Mouse (Mus musculus) embryo, embryonic 11 days (tissue): ENCODE results near the gene Slc25a44.
"Not testable (repeated sequence)": the region's sequence is repeated elsewhere in the genome, so short reads cannot be mapped to it uniquely, and the experiment has no call there.

Experiments
- DNase-seq: peaks from one replicate; pipeline ENCODE4 v3.0.0-alpha.2; 2015

Gene Slc25a44

DNA sequence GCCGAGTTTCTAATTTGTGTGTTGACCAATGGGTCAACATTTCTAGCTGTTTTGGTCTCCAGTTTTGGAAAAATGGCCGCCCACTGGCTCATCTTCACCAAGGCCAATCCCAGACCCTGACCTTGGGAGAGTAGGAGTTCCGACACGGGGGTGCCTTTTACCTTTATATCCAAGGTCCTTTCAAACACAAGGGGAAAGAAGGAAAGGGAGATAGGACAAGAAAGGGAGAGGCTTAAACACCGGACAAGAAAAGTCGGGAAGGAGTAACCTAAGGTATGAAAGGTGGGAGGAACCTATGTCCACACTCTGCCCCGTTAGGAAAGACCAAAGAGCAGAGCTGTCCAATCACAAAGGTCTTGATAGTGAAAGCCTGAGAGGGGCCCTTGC, 14.3 kb downstream of the Slc25a44 start:
- peak; percentile 48 for DNase-seq

DNA sequence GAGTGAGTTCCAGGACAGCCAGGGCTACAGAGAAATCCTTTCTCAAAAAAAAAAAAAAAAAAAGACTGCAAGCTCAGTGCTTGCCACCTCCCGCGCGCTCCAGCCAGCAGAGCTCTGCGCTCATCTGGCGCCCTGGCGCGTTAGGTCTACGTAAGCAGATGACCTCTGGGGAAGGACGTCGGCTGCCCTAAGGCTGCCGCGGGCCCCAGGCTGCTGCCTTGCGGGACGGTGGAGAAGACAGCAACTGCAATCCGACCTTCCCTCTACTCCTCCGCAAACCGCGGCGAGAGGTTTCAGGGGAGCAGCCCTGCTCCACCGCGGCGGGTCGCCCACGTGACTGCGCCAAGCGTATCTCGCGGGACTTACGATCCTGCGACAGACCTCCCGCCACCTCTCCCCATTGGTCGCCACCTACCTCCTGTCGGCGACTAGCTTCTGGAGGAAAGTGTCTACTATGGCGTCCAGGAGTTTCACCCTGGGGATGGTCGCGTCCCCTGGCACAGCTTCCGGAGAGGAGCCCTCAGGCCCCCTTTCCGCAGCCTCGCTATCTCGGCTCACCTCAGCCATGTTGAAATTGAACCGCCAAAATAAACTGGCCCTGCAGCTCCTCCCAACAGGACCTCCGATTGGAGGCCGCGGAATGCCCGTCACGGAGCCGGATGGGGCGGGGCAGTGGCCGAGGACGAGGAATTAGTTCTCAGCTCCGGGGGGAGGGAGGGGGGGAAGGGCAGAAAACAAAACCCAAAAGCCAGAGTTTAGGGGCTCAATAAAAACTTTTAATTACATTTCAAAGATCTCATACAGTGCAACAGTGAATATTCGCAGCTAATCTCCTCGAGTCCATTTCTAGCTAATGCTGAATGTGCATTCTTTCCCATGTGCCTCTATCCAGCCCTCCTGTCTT, 14.9 kb downstream of the Slc25a44 start, which contains the start of gene Pmf1:
TSS of gene Pmf1 (minus strand) at position 591 of the 904 bp plus-strand sequence.
- peak; percentile 95 for DNase-seq

DNA sequence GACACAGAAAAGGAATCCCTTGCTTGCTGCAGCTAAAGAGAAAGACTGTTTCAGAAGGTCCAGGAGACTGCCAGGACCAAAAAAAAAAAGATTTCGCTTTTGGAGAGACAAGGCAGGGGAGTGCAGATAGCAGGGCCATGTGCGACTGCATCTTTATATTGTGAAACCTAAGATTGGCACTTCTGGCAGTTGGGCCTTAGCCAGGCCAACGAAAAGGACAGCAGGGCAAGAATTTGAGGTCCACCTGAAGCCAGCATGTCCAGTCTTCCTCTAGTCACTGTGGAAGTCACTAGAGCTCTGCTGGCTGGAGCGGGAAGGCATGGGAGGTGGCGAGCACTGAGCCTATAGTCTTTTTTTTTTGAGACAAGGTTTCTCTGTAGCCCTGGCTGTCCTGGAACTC, 16.0 kb downstream of the Slc25a44 start:
- DNase-seq, result no peak

DNA sequence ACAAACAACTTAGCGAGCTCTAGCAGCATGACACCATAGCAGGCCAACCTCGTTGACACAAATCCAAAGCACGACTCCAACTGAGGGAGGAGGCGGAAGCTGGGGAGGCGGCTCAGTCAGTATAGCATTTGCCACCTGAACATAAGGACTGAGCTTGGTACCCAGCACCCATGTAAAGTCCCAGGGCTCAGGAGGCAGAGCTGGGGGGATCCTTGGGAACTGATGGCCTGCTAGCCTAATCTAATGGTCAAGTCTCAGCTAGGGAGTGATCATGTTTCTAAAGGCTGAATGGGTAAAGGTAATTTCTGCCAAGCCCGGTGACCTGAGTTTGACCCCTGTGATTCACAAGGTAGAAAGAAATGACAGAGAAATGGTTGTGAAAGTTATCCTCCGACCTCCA, 17.4 kb downstream of the Slc25a44 start:
- no peak for DNase-seq

DNA sequence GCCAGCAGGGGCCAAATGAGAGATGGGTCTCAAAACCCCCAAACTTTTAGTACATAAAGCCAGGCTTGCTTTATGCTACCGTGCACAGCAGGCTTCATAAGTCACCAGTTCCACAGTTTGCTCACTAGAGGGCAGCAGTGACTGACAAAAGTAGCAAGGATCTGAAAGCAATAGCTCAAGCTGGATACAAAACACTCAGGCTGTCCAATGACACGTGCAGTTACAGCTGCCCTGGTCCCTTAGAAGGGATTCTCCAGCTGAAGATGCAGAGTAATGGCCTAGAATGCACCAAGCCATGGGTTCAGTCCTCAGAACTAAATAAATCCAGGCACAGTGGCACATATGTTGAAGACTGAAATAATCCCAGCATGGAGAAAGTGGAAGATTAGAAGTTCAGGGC, 17.8 kb downstream of the Slc25a44 start:
- peak; percentile 88 for DNase-seq

DNA sequence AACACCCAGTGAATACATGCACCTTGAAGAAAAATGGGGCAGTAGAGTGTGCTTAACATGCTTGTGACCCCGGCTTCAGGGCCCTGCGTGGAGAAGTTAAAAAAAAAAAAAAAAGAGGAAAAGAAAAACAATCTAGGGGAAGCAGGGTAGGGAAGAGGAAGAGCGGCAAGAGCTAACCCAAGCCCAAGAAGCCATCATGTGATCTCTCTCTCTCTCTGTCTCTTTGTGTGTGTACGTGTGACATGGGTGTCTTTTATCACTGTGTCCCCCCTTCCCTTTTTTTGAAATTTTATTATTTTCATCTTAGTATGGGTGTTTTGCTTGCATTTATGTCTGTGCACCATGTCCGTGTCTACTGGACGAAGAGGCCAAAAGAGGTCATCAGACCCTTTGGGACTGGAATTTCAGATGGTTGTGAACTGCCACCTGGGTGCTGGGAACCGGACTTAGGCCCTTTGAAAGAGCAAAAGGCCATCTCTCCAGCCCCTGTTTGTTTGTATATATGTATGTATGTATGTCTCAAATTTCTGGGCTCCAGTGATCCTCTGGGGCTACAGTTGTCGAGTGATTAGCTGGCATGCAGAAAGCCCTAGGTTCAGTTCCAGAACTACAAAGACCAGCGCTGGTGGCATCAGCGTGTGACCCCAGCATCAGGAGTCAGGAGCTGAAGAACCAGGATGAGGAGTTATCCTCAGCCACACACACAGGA, 21.3 kb downstream of the Slc25a44 start:
- DNase-seq, result no peak

DNA sequence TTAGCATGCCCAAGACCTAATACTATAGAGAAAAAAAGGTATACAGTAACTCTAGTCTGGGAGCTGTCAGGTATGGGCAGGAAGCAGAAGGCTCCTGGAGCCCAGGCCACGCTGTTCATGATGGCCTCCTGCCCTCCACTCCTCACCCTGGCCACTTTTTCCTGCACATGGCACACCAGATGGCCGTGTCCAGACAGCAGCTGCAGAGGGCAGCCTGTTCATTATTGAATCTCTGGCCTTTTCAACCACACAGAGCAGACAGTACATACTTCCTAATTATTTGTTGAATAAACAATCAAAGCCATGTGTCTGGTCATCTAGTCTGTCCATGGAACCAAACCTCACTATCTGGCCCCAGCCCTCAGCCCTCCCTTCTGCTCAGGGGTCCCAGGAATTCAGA, 26.3 kb downstream of the Slc25a44 start:
- no peak for DNase-seq

DNA sequence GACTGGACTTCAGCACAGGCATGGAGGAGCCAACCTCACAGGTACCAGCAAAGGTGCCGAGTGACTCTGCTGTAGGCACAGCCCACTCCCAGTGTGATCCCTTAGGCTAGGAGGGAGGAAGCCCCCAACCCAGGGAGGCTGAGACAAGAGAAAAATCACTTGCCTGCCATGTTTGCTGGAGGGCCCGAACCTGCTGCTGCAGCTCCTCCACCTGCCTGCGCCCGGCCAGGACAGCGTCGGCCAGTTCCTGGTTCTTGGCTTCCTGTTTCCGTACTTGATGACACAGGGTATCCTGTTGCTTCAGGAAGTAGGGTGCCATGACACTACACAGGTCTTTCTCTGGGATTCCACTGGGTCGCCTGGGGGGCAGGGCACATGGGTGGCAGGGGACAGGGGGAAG, 29.2 kb downstream of the Slc25a44 start:
- DNase-seq, result no peak

DNA sequence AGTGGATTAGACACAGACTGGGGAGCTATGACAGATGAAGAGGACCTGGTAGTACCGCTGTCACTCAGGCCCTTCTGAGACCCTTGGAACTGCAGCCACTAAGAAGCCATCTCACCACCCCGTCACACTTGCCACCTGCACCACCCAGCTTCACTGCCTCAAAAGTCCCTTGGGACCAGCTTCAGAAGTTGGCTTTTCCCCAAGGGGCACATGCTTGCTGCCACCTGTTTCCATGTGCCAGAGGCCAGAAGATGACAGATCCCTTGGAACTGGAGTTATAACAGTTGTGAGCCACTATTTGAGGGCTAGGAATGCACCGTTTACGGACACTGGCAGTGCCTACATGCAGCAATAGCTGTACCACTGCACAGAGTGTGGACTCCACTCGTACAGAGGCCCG, 29.7 kb downstream of the Slc25a44 start:
- DNase-seq, result no peak

DNA sequence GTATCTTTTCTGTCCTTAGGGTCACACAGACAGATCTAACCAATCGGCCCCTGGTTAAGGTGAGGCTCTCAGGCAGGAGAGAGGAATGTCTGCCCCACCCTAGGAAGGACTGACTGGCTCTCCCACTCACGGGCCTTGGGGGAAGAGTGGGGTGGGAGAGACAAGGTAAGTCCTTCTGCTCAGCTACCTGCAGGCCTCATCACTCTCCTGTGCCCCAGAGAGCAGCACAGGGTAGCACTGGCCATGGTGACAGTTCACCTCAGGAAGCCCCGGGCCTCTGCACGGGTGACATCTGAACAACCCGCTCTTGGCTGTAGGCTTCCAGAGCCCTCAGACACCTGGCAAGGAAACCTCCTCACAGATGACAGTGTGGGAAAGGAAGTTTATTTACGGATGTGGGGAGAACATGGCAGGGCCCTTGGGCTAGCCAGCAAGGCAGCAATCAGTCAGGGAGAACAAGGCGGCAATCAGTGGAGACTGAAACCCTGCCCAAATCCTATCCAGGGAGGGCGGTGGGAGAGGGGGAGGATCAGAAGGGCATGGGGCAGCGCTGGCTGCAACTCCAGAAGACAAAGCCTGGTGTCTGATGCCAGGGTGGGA, 31.1 kb downstream of the Slc25a44 start:
- no peak for DNase-seq

DNA sequence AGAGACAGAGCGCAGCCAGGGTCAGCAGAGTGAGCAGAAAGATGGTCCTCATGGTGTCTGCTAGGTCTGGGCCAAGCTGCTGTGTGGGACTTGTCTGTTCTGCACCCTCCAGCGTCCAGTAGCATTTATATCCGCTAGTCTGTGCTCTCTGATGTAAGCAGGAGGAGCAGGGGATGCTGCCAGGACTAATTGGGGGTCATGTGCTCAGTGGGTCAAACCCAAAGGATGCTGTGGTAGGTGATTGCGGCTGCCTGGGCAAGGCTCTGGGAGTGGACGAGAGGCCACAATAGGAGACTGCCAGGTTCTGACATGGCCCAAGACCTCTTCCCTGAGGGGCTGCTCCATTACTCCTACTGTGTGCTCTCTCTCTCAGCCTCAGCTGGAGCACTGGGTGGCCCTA, 40.6 kb downstream of the Slc25a44 start, which contains the start of gene Bglap:
TSS of gene Bglap (minus strand) at position 101 of the 400 bp plus-strand sequence.
- no peak for DNase-seq

DNA sequence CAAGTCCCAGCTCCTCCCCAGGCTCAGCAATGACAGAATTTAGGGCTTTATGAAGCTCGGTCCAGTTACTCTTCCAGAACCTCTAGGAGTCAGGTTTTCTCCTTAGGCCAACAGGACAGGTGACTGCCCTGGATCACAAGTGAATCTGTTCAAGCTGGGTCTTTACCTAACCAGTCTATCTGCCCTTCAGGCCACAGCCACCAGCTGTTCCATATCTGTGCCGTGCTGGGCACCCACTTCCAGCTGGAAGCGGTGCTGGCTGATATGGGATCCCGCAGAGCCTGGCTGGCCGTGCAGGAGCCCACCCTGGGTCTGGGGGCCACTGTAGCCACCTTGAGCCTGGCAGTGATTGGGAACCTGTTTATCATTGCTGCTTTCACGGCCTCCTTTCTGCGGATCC, 42.6 kb downstream of the Slc25a44 start:
- DNase-seq, result not testable (repeated sequence)

DNA sequence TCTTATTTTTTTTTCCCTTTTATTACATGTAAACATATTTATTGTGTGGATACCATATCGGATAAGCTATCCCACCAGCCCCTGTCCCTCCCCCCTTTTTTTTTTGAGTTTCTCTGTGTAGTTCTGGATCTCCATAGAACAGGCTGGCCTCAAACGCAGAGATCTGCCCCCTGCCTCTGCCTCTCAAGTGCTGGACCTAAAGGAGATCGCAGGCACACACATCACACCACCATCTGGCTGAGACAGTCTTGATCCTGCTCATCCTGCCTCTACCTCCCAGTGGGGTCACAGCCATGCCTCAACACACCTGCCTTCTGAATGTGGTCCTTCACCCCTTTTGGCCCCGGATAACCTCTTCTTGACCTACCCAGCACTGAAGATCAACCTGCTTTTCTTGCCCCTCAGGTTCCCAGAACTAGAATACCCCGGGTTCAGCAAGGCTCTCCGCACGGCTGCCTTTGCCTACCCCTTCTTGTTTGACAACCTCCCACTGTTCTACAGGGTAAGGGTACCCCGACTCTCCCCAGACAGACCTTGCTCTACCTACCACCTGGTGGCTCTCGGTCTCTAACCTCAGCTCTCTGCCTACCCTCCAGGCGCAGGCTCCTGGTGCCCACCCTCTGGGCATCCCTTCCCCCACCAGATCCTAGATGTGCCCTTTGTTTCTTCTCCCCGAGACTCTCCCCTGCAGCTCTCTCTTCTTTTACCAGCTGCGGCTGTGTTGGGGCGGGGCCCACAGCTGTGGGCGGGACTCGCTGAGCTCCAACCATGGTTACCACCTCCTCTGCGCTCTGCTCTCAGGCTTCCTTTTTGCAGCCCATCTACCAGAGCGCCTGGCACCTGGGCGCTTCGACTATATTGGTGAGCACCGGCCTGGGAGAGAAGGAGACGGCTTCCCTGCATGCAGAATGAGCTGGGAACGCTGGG, 43.3 kb downstream of the Slc25a44 start:
- DNase-seq, result peak; percentile 75

DNA sequence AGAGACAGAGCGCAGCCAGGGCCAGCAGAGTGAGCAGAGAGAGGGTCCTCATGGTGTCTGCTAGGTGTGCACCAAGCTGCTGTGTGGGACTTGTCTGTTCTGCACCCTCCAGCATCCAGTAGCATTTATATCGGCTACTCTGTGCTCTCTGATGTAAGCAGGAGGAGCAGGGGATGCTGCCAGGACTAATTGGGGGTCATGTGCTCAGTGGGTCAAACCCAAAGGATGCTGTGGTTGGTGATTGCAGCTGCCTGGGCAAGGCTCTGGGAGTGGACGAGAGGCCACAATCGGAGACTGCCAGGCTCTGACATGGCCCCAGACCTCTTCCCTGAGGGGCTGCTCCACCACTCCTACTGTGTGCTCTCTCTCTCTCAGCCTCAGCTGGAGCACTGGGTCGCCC, 46.3 kb downstream of the Slc25a44 start, which contains the start of gene Bglap2:
TSS of gene Bglap2 (minus strand) at position 101 of the 400 bp plus-strand sequence.
- DNase-seq, result not testable (repeated sequence)

DNA sequence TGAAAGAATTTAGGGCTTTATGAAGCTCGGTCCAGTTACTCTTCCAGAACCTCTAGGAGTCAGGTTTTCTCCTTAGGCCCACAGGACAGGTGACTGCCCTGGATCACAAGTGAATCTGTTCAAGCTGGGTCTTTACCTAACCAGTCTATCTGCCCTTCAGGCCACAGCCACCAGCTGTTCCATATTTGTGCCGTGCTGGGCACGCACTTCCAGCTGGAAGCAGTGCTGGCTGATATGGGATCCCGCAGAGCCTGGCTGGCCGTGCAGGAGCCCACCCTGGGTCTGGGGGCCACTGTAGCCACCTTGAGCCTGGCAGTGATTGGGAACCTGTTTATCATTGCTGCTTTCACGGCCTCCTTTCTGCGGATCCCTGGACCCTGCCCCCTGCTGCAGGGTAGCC, 48.3 kb downstream of the Slc25a44 start:
- DNase-seq, result not testable (repeated sequence)

DNA sequence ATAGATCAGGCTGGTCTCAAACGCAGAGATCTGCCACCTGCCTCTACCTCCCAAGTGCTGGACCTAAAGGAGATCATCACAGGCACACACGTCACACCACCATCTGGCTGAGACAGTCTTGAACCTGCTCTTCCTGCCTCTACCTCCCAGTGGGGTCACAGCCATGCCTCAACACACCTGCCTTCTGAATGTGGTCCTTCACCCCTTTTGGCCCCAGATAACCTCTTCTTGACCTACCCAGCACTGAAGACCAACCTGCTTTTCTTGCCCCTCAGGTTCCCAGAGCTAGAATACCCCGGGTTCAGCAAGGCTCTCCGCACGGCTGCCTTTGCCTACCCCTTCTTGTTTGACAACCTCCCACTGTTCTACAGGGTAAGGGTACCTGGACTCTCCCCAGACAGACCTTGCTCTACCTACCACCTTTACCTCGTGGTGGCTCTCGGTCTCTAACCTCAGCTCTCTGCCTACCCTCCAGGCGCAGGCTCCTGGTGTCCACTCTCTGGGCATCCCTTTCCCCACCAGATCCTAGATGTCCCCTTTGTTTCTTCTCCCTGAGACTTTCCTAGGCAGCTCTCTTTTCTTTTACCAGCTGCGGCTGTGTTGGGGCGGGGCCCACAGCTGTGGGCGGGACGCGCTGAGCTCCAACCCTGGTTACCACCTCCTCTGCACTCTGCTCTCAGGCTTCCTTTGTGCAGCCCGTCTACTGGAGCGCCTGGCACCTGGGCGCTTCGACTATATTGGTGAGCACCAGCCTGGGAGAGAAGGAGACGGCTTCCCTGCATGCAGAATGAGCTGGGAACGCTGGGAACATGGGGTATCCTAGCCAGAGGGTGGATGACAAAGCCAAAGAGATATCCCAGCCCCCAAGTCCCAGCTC, 49.0 kb downstream of the Slc25a44 start:
- DNase-seq, result peak; percentile 71

DNA sequence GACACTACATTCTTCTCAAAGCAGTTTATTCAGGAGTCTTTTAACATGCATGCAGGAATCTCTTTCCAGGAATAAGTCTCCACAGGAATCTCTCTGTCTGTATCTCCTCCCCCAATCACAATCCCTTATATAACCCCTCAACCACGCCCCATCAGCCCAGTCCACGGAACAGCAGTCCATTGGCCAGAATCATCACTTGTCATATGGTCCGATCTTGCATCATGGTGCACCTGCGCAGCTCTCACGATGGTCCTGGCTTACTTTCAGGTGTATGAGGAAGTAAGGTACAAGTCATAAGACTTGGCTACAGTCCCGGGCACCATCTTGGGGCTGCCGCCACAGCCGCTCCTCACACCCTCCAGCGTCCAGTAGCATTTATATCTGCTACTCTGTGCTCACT, 52.3 kb downstream of the Slc25a44 start, which contains the start of gene Bglap3:
TSS of gene Bglap3 (minus strand) at position 101 of the 400 bp plus-strand sequence.
- DNase-seq, result not testable (repeated sequence)

DNA sequence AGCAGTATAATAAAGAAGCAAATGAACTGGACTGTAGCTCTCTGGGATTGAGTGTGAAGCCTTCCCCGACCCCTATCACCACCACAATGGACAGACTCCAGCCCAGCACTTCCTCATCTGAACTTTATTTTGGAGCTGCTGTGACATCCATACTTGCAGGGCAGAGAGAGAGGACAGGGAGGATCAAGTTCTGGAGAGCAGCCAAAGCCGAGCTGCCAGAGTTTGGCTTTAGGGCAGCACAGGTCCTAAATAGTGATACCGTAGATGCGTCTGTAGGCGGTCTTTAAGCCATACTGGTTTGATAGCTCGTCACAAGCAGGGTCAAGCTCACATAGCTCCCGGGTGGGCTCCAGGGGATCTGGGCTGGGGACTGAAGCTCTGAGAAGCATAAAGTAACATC, 56.4 kb downstream of the Slc25a44 start:
- DNase-seq, result not testable (repeated sequence)

DNA sequence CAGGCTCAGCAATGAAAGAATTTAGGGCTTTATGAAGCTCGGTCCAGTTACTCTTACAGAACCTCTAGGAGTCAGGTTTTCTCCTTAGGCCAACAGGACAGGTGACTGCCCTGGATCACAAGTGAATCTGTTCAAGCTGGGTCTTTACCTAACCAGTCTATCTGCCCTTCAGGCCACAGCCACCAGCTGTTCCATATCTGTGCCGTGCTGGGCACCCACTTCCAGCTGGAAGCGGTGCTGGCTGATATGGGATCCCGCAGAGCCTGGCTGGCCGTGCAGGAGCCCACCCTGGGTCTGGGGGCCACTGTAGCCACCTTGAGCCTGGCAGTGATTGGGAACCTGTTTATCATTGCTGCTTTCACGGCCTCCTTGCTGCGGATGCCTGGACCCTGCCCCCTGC, 57.4 kb downstream of the Slc25a44 start:
- DNase-seq, result not testable (repeated sequence)

DNA sequence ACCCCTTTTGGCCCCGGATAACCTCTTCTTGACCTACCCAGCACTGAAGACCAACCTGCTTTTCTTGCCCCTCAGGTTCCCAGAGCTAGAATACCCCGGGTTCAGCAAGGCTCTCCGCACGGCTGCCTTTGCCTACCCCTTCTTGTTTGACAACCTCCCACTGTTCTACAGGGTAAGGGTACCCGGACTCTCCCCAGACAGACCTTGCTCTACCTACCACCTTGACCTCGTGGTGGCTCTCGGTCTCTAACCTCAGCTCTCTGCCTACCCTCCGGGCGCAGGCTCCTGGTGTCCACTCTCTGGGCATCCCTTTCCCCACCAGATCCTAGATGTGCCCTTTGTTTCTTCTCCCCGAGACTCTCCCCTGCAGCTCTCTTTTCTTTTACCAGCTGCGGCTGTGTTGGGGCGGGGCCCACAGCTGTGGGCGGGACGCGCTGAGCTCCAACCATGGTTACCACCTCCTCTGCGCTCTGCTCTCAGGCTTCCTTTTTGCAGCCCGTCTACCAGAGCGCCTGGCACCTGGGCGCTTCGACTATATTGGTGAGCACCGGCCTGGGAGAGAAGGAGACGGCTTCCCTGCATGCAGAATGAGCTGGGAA, 58.0 kb downstream of the Slc25a44 start:
- peak; percentile 45 for DNase-seq
